Mouse (Mus musculus) ES-Bruce4 (cell line): ENCODE data around the gene Rnf111.

ENCODE experiments used
- CTCF ChIP-seq: IDR thresholded peaks from one replicate; pipeline ENCODE4 v1.8.1; 2011; ENCODE audit warnings: low read depth, low read length
- EP300 ChIP-seq: IDR thresholded peaks from 2 replicates; pipeline ENCODE4 v1.6.1; 2011; ENCODE audit warnings: low read depth, low read length; ENCODE audit not compliant: insufficient read depth
- POLR2A ChIP-seq: IDR thresholded peaks from one replicate; pipeline ENCODE4 v1.8.1; 2011; ENCODE audit warnings: low read length; ENCODE audit not compliant: insufficient read depth

GRCm38 (mm10) chr9:70413038-70413437 lies 90.5 kb downstream of the Rnf111 start:
- no peak for TF ChIP-seq CTCF
- no peak for TF ChIP-seq EP300
- no peak for TF ChIP-seq POLR2A
